Mouse (Mus musculus): Measurements from ENCODE around the gene Mettl24.

DNA sequence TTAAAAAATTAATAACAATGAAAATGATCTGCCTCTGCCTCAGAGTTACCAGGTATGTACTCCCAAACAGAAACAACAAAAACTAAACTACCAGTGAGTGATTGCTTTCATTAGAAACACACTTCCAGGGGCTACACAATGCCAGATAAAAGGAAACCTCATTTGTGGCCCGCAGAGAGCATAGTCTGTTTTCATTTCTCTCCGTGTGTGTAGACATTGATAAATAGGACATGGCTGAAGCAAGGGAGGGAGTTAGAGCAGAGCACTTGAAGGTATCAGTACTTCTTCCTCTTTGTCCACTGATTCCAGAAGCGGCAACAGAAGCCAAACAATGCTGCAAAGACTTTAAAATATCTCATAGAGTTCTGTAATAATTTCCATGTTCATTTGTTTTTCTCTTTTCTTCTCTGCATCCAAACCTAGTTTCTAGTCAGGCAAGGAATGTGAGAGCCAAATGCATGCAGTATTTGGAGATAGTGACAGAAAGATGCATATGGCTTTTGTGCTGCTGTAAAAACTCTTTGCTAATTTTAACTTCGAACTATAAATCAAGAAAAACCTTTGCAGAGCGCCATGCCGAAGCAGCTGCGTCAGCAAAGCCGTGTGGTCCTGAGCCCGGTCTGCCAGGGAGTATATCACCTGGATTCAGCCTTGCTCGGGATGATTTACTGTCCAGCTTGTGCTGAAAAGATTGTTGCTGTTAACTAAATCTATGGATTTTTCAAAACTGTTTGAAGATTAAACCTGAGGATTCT, 67.4 kb downstream of the Mettl24 start:
- no peak for TF ChIP-seq CTCF (IDR thresholded peaks at IDR 0.05; ENCODE audit: low read depth)
- TF ChIP-seq EP300 (optimal IDR thresholded peaks at IDR 0.05) = no peak
